Mouse (Mus musculus) myocyte (in vitro differentiated cells): Measurements from ENCODE around the gene Itpr3.

ENCODE experiments used
- E2F4 ChIP-seq: IDR thresholded peaks from one replicate; pipeline ENCODE4 v1.6.1; 2011; ENCODE audit warnings: mild to moderate bottlenecking, control low read depth, moderate library complexity; ENCODE audit not compliant: insufficient read depth
- MAX ChIP-seq: IDR thresholded peaks from one replicate; pipeline ENCODE4 v1.6.1; 2011; ENCODE audit warnings: low read depth, mild to moderate bottlenecking, control low read depth
- POLR2A ChIP-seq: IDR thresholded peaks from one replicate; pipeline ENCODE4 v1.6.1; 2011; ENCODE audit warnings: low read depth, mild to moderate bottlenecking, control low read depth, moderate library complexity; ENCODE audit not compliant: insufficient read length
- POLR2AphosphoS2 ChIP-seq: IDR thresholded peaks from one replicate; pipeline ENCODE4 v1.6.1; 2011; ENCODE audit warnings: low read depth, control low read depth; ENCODE audit not compliant: insufficient read length
- REST ChIP-seq: IDR thresholded peaks from one replicate; pipeline ENCODE4 v1.6.1; 2011; ENCODE audit warnings: mild to moderate bottlenecking, control low read depth, moderate library complexity; ENCODE audit not compliant: insufficient read depth, insufficient read length
- TCF3 ChIP-seq: IDR thresholded peaks from one replicate; pipeline ENCODE4 v1.6.1; 2011; ENCODE audit warnings: low read depth, control low read depth; ENCODE audit not compliant: insufficient read length
- USF1 ChIP-seq: IDR thresholded peaks from one replicate; pipeline ENCODE4 v1.6.1; 2011; ENCODE audit warnings: low read depth, mild to moderate bottlenecking, control low read depth, moderate library complexity

DNA sequence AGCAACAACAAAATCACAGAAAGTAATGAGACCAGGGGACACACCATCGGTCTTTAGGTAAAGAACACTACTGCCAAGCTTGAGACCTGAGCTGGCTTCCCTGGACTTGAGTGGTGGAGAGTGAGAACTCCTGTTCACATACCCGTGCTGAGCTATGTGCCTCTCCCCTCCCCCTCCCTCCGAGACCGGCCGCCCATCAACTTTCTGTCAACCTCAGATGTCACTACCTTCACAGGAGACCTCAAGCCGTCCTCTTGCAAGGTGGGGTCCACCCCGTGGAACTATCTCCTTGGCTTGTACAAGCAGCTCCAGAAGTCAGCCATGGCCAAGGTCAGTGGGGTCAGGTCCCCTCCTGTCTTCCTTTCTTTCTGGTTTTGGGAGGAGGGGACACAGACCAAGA, 24.8 kb upstream of the Itpr3 start:
- TF ChIP-seq E2F4 (no peak), POLR2A (no peak), POLR2AphosphoS2 (no peak), USF1 (no peak), MAX (no peak), TCF3 (no peak), REST (no peak)
